Mouse (Mus musculus) embryonic facial prominence, embryonic 15.5 days (tissue): ENCODE data around the gene Pip4k2a. TPM values are rescaled to one million over a fixed set of nuclear protein-coding genes. Genes with fewer than 3 reads are reported as not detected.

Experiments
- ATAC-seq: fragments of 200-750 bp; cut with Nextera tagmentation; 2 replicates; pipeline ENCODE4 v1.8.0; 2017; ENCODE audit warnings: low read depth, moderate TSS enrichment; ENCODE audit not compliant: insufficient number of reproducible peaks, low FRiP score, low TSS enrichment
- H3K27ac ChIP-seq: fragments of 300-500 bp; sonication (generic); replicated peaks from 2 replicates; pipeline ENCODE4 v1.5.1; 2015; ENCODE audit warnings: mild to moderate bottlenecking, inconsistent platforms
- H3K27me3 ChIP-seq: fragments of 300-500 bp; sonication (generic); 2 replicates; pipeline ENCODE4 v1.6.1; 2015; ENCODE audit warnings: inconsistent platforms
- H3K36me3 ChIP-seq: fragments of 300-500 bp; sonication (generic); 2 replicates; pipeline ENCODE4 v1.6.1; 2015; ENCODE audit warnings: mild to moderate bottlenecking, inconsistent platforms
- H3K4me1 ChIP-seq: fragments of 300-500 bp; sonication (generic); 2 replicates; pipeline ENCODE4 v1.6.1; 2015; ENCODE audit warnings: inconsistent platforms
- H3K4me2 ChIP-seq: fragments of 300-500 bp; sonication (generic); replicated peaks from 2 replicates; pipeline ENCODE4 v1.6.1; 2015; ENCODE audit warnings: mild to moderate bottlenecking, inconsistent platforms
- H3K4me3 ChIP-seq: fragments of 300-500 bp; sonication (generic); replicated peaks from 2 replicates; pipeline ENCODE4 v1.5.1; 2015; ENCODE audit warnings: mild to moderate bottlenecking, inconsistent platforms
- H3K9ac ChIP-seq: fragments of 300-500 bp; sonication (generic); 2 replicates; pipeline ENCODE4 v1.6.1; 2015; ENCODE audit warnings: inconsistent platforms
- H3K9me3 ChIP-seq: fragments of 300-500 bp; sonication (generic); replicated peaks from 2 replicates; pipeline ENCODE4 v1.6.1; 2016; ENCODE audit warnings: inconsistent platforms
- WGBS: fragments of 180-500 bp; shearing (Covaris S2); methylation state at CpG from one replicate; pipeline ENCODE4 v1.1.7; 2015; 5-methylcytosine and 5-hydroxymethylcytosine counted together
- polyA plus RNA-seq: library from polyadenylated mRNA; unstranded; fragments of >200 nt; fragmentation: Nextera tagmentation; extraction: Ambion mirVana; gene quantifications from 2 replicates; pipeline ENCODE4 v1.2.1, GENCODE M21; 2015

Pip4k2a gene
- polyA plus RNA-seq, 1 experiment from 2014 or later = 10.8 TPM

DNA sequence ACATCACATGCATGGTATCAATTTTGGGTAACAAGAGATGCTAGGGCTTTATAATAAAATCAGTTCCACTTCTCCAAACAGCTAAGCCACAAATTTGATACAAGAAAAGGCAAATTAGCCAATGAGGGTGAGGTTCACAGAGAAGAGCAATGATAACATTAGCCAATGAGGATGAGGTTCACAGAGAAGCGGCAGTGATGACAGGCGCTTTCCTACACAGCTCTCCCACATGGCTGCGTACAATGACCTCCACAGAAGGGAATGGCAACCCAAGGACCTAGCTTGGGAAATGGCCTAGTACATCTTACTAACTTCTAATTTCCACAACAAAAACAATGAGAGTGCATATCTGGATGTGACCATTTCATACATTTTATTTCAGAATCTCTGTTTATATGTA lies 140.0 kb downstream of the Pip4k2a start:
- 0 out of 2 replicates have a peak, but pooled peaks cover 3% of the 10 kb centered on the region for H3K4me1 ChIP-seq
- H3K27me3 ChIP-seq = peaks cover 6% of the 10 kb centered on the region; the same call in 1 of the 2 replicates
- H3K9me3 ChIP-seq = no peaks in the 10 kb centered on the region
- 64% methylated on average over 3 of the region's 3 CpGs for WGBS
- ATAC-seq = no peak
- H3K36me3 ChIP-seq = no peaks in the 10 kb centered on the region
- H3K4me3 ChIP-seq = no peak overlapping the region
- H3K4me2 ChIP-seq = no peak overlapping the region
- no peak overlapping the region for H3K9ac ChIP-seq
- H3K27ac ChIP-seq = no peak overlapping the region

GRCm38 (mm10) chr2:18856461-18856860 lies 141.5 kb downstream of the Pip4k2a start:
- WGBS = 72% methylated on average over 13 of the region's 13 CpGs
- H3K27me3 ChIP-seq = peaks cover 6% of the 10 kb centered on the region; the same call in 1 of the 2 replicates
- no peak overlapping the region for H3K4me3 ChIP-seq
- no peak overlapping the region for H3K4me2 ChIP-seq
- no peak overlapping the region for H3K9ac ChIP-seq
- H3K36me3 ChIP-seq = no peaks in the 10 kb centered on the region
- no peak for ATAC-seq
- H3K4me1 ChIP-seq = 0 out of 2 replicates have a peak, but pooled peaks cover 3% of the 10 kb centered on the region
- no peak overlapping the region for H3K27ac ChIP-seq
- no peaks in the 10 kb centered on the region for H3K9me3 ChIP-seq

DNA sequence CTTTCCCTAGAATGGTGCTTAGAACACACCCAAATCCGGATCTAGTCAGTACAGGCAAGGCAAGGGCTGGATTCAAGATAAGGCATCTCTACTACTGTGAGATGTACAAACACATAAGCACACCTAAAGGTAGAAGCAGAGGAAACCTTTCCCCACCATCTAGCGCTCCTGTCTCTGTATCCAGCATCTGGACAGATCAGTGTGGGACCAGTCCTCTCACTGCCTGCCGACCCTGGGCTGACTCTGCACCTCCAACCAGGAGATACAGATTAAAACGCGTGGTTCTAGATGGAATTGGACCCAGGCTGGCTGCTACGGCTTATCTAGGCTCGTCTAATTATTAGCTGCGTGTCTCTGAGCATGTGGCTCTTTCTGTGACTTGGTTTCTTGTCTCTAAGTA lies 142.7 kb downstream of the Pip4k2a start:
- no peak overlapping the region for H3K4me3 ChIP-seq
- no peak overlapping the region for H3K27ac ChIP-seq
- no peaks in the 10 kb centered on the region; the same call in 1 of the 2 replicates for H3K36me3 ChIP-seq
- peaks cover 2% of the 10 kb centered on the region; the same call in 1 of the 2 replicates for H3K27me3 ChIP-seq
- H3K4me2 ChIP-seq = no peak overlapping the region
- H3K4me1 ChIP-seq = no peaks in the 10 kb centered on the region
- no peak overlapping the region for H3K9ac ChIP-seq
- WGBS = 54% methylated on average over 8 of the region's 8 CpGs
- H3K9me3 ChIP-seq = no peaks in the 10 kb centered on the region
- ATAC-seq = no peak

DNA sequence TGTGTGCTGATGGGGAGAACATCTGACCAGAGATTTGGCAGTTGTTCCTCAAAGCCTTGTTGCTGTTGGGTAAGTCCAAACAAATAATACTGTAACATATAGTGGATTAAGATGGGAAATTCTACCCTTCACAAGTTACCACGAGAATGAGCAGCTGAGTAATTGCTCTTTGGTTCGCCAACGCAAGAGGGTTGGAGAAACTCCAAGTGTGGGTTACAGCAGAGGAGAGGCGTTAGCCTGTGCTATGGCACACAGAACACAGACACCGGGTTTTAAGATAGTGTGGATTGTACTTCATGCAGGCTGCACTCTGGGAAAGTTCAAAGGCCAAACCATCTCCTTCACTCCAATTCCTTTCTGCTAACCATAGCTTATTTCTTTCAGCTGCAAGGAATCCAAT lies 144.6 kb downstream of the Pip4k2a start:
- Histone ChIP-seq H3K36me3 (no peaks in the 10 kb centered on the region; the same call in 1 of the 2 replicates), H3K4me2 (no peak overlapping the region), H3K9me3 (no peaks in the 10 kb centered on the region), H3K27ac (no peak overlapping the region), H3K4me3 (no peak overlapping the region), H3K9ac (no peak overlapping the region), H3K27me3 (no peaks in the 10 kb centered on the region), H3K4me1 (no peaks in the 10 kb centered on the region)
- WGBS = 62% methylated on average over 5 of the region's 5 CpGs
- ATAC-seq = no peak

GRCm38 (mm10) chr2:18850657-18851056 lies 147.3 kb downstream of the Pip4k2a start:
- Histone ChIP-seq H3K4me1 (no peaks in the 10 kb centered on the region), H3K4me3 (no peak overlapping the region), H3K9me3 (no peaks in the 10 kb centered on the region), H3K27me3 (no peaks in the 10 kb centered on the region), H3K36me3 (no peaks in the 10 kb centered on the region; the same call in 1 of the 2 replicates), H3K9ac (no peak overlapping the region), H3K4me2 (no peak overlapping the region), H3K27ac (no peak overlapping the region)
- WGBS = 39% methylated on average over 8 of the region's 8 CpGs
- ATAC-seq = no peak

DNA sequence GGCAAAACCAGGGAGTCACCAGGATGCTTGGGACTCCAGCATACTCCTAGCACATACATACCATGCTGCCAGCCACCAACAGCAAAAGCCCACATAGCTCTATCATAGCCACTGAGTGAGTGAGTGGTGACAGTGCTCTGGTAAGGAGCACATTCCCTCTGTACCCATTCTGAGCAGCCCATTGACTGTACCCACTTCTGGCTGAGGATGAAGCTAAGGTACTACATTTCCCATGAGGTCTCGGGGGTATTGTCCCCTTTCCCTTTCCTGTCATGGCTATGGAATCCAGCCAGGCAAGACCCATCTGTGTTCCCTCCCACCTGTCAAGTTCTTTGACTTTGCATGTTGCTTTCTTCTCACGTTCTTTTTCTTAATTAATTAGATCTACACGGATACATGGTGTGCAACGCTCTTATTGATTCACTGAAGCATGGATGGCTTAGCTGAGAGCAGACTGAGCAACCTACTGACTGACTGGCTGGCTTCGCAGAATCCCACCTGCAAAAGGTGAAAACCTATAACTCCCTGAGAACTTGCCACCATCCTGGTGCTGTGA lies 149.8 kb downstream of the Pip4k2a start:
- Histone ChIP-seq H3K4me3 (no peak overlapping the region), H3K4me1 (no peaks in the 10 kb centered on the region), H3K36me3 (peaks cover 6% of the 10 kb centered on the region; the same call in 1 of the 2 replicates), H3K9me3 (no peaks in the 10 kb centered on the region), H3K4me2 (no peak overlapping the region), H3K27me3 (no peaks in the 10 kb centered on the region), H3K9ac (no peak overlapping the region), H3K27ac (no peak overlapping the region)
- WGBS = 75% methylated on average over 5 of the region's 5 CpGs
- no peak for ATAC-seq

- Histone ChIP-seq H3K4me3 (no peak overlapping the region), H3K9ac (no peak overlapping the region), H3K9me3 (no peaks in the 10 kb centered on the region), H3K4me1 (no peaks in the 10 kb centered on the region), H3K36me3 (peaks cover 6% of the 10 kb centered on the region; the same call in 1 of the 2 replicates), H3K27ac (no peak overlapping the region), H3K4me2 (no peak overlapping the region), H3K27me3 (no peaks in the 10 kb centered on the region)
- no peak for ATAC-seq
- 52% methylated on average over 6 of the region's 6 CpGs for WGBS
Observed at GRCm38 (mm10) chr2:18842527-18842926, 155.4 kb downstream of the Pip4k2a start.

- Histone ChIP-seq H3K4me3 (no peak overlapping the region), H3K27ac (no peak overlapping the region), H3K9ac (no peak overlapping the region), H3K9me3 (no peaks in the 10 kb centered on the region), H3K4me1 (no peaks in the 10 kb centered on the region), H3K36me3 (peaks cover 6% of the 10 kb centered on the region; the same call in 1 of the 2 replicates), H3K4me2 (no peak overlapping the region), H3K27me3 (no peaks in the 10 kb centered on the region)
- WGBS = 68% methylated on average over 8 of the region's 8 CpGs
- ATAC-seq = no peak
Observed at GRCm38 (mm10) chr2:18841051-18841450, 156.9 kb downstream of the Pip4k2a start.

DNA sequence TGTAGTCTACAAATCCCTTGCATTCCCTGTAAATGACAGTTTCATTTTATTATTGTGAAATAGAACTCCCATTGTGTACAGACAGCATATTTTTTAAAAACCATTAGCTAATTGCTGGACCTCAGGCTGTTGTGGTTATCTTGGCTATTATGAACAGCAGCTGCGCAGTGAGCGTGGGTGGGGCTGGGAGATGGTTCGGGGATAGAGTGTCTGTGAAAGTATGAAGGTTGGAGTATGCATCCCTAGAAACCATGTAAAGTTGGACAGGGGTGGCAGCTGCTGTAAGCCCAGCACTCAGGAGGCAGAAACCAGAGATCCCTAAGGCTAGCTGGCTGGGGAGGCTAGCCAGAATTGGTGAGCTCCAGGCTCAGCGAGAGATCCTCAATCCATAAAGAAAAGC lies 158.4 kb downstream of the Pip4k2a start:
- Histone ChIP-seq H3K4me1 (no peaks in the 10 kb centered on the region), H3K9ac (no peak overlapping the region), H3K4me3 (no peak overlapping the region), H3K4me2 (no peak overlapping the region), H3K9me3 (no peaks in the 10 kb centered on the region), H3K36me3 (no peaks in the 10 kb centered on the region), H3K27me3 (no peaks in the 10 kb centered on the region), H3K27ac (no peak overlapping the region)
- ATAC-seq = no peak
- WGBS = 73% methylated on average over 4 of the region's 4 CpGs

DNA sequence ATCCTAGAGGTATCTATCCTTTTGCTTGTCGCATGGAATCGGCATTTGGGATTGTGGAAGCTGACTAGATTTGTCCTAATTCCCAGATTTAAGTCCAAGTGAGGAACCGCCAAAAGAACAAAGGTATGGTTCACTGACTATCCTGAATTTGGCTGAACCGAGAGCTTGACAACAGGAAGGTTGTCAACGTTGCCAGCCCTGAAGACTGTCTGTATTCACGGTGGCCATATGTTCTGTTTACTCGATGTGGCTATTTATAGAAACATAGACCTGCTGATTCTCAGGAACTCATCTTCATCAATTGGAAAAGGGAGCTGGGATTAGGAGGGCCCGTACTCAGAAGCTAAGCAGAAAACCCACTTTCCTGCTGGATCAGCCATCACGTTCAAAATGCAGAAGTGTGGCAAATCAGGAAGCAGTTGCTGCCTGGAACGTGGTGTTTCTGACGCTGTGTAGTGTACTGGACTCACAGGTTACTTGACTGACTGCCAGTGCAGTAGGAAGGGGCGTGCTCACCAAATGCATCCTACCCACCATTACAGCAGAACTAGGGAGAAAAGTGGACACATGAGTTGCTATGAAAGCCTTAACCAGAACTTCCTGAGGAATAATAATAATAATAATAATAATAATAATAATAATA lies 162.5 kb downstream of the Pip4k2a start:
- H3K4me1 ChIP-seq = no peaks in the 10 kb centered on the region
- H3K4me3 ChIP-seq = no peak overlapping the region
- H3K27ac ChIP-seq = no peak overlapping the region
- H3K9me3 ChIP-seq = no peaks in the 10 kb centered on the region
- ATAC-seq = no peak
- H3K4me2 ChIP-seq = no peak overlapping the region
- H3K9ac ChIP-seq = no peak overlapping the region
- H3K27me3 ChIP-seq = no peaks in the 10 kb centered on the region
- H3K36me3 ChIP-seq = no peaks in the 10 kb centered on the region
- 85% methylated on average over 12 of the region's 12 CpGs for WGBS

GRCm38 (mm10) chr2:18833024-18833590 lies 164.8 kb downstream of the Pip4k2a start:
- H3K36me3 ChIP-seq = no peaks in the 10 kb centered on the region
- H3K9ac ChIP-seq = no peak overlapping the region
- WGBS = 79% methylated on average over 9 of the region's 9 CpGs
- H3K27ac ChIP-seq = no peak overlapping the region
- no peak overlapping the region for H3K4me2 ChIP-seq
- H3K4me1 ChIP-seq = no peaks in the 10 kb centered on the region
- no peak for ATAC-seq
- no peaks in the 10 kb centered on the region for H3K9me3 ChIP-seq
- no peaks in the 10 kb centered on the region for H3K27me3 ChIP-seq
- H3K4me3 ChIP-seq = no peak overlapping the region
